Mouse (Mus musculus): ENCODE measurements around the gene Map3k14.

- TF ChIP-seq GATA1 (IDR thresholded peaks at IDR 0.05; ENCODE audit: low read length) (no peak), TAL1 (IDR thresholded peaks at IDR 0.05; ENCODE audit: low read length) (no peak)
Observed at GRCm38 (mm10) chr11:103248837-103249236, 18.4 kb downstream of the Map3k14 start.
